Mouse (Mus musculus) lung, postnatal 0 days (tissue): Measurements from ENCODE around the gene Aff3.

Source experiments
- CTCF ChIP-seq: IDR thresholded peaks from 2 replicates; pipeline ENCODE4 v1.5.1; 2016; ENCODE audit warnings: antibody characterized with exemption, mild to moderate bottlenecking
- EP300 ChIP-seq: IDR thresholded peaks from 2 replicates; pipeline ENCODE4 v1.6.1; 2016; ENCODE audit warnings: antibody characterized with exemption, mild to moderate bottlenecking, control low read depth

- TF ChIP-seq CTCF (no peak), EP300 (no peak)
Measured at GRCm38 (mm10) chr1:38310076-38310475, 354.7 kb downstream of the Aff3 start.
